Mouse (Mus musculus) neural tube, embryonic 12.5 days (tissue): ENCODE data around the gene Gca. TPM values are rescaled to one million over a fixed set of nuclear protein-coding genes. Genes with fewer than 3 reads are reported as not detected.

ENCODE experiments used
- ATAC-seq: fragments of 200-750 bp; cut with Nextera tagmentation; 2 replicates; pipeline ENCODE4 v1.8.0; 2017; ENCODE audit warnings: low read depth, mild to moderate bottlenecking, moderate TSS enrichment, moderate library complexity; ENCODE audit not compliant: low FRiP score
- H3K27ac ChIP-seq: fragments of 300-500 bp; sonication (generic); 2 replicates; pipeline ENCODE4 v1.5.1; 2016
- H3K27me3 ChIP-seq: fragments of 300-500 bp; sonication (generic); replicated peaks from 2 replicates; pipeline ENCODE4 v1.6.1; 2016; ENCODE audit warnings: mild to moderate bottlenecking
- H3K36me3 ChIP-seq: fragments of 300-500 bp; sonication (generic); 2 replicates; pipeline ENCODE4 v1.6.1; 2016; ENCODE audit warnings: mild to moderate bottlenecking
- H3K4me1 ChIP-seq: fragments of 300-500 bp; sonication (generic); 2 replicates; pipeline ENCODE4 v1.6.1; 2016
- H3K4me2 ChIP-seq: fragments of 300-500 bp; sonication (generic); replicated peaks from 2 replicates; pipeline ENCODE4 v1.6.1; 2016; ENCODE audit warnings: mild to moderate bottlenecking
- H3K4me3 ChIP-seq: fragments of 300-500 bp; sonication (generic); 2 replicates; pipeline ENCODE4 v1.5.1; 2016
- H3K9ac ChIP-seq: fragments of 300-500 bp; sonication (generic); 2 replicates; pipeline ENCODE4 v1.6.1; 2016; ENCODE audit warnings: mild to moderate bottlenecking
- H3K9me3 ChIP-seq: fragments of 300-500 bp; sonication (generic); 2 replicates; pipeline ENCODE4 v1.6.1; 2016; ENCODE audit warnings: mild to moderate bottlenecking
- WGBS: fragments of 180-500 bp; shearing (Covaris S2); methylation state at CpG from one replicate; pipeline ENCODE4 v1.1.7; 2016; 5-methylcytosine and 5-hydroxymethylcytosine counted together
- polyA plus RNA-seq: library from polyadenylated mRNA; unstranded; fragments of >200 nt; fragmentation: Nextera tagmentation; extraction: Ambion mirVana; gene quantifications from 2 replicates; pipeline ENCODE4 v1.2.1, GENCODE M21; 2016

Gca gene
- polyA plus RNA-seq, 1 experiment from 2014 or later, result 1.9 TPM

- Histone ChIP-seq H3K4me2 (no peak overlapping the region), H3K9me3 (no peaks in the 10 kb centered on the region), H3K27ac (no peak overlapping the region), H3K4me3 (no peak overlapping the region), H3K27me3 (no peaks in the 10 kb centered on the region), H3K9ac (no peak overlapping the region), H3K36me3 (no peaks in the 10 kb centered on the region), H3K4me1 (no peaks in the 10 kb centered on the region)
- 84% methylated on average over 2 of the region's 2 CpGs for WGBS
- ATAC-seq, result no peak
Measured at GRCm38 (mm10) chr2:62743098-62743497, 79.0 kb downstream of the Gca start.

Other genes with a start within 250 kb of the Gca start
- 0.42 TPM in 1 of 2 replicates, not detected in the other for gene Gcg, start 180.6 kb upstream of the Gca start, polyA plus RNA-seq
- gene Fap, start 90.2 kb upstream of the Gca start, polyA plus RNA-seq, result 4.5 and 5.3 TPM in 2 replicates
- gene Ifih1, start 18.0 kb upstream of the Gca start, polyA plus RNA-seq, result 1.6 and 2.0 TPM in 2 replicates